Mouse (Mus musculus) right cerebral cortex, postnatal 14 days (tissue): ENCODE results near the gene Timm10.
"Not testable (repeated sequence)": the region's sequence is repeated elsewhere in the genome, so short reads cannot be mapped to it uniquely, and the experiment has no call there.

ENCODE experiments used
- DNase-seq: peaks from one replicate; pipeline ENCODE4 v3.0.0; 2022

Gene Timm10

DNA sequence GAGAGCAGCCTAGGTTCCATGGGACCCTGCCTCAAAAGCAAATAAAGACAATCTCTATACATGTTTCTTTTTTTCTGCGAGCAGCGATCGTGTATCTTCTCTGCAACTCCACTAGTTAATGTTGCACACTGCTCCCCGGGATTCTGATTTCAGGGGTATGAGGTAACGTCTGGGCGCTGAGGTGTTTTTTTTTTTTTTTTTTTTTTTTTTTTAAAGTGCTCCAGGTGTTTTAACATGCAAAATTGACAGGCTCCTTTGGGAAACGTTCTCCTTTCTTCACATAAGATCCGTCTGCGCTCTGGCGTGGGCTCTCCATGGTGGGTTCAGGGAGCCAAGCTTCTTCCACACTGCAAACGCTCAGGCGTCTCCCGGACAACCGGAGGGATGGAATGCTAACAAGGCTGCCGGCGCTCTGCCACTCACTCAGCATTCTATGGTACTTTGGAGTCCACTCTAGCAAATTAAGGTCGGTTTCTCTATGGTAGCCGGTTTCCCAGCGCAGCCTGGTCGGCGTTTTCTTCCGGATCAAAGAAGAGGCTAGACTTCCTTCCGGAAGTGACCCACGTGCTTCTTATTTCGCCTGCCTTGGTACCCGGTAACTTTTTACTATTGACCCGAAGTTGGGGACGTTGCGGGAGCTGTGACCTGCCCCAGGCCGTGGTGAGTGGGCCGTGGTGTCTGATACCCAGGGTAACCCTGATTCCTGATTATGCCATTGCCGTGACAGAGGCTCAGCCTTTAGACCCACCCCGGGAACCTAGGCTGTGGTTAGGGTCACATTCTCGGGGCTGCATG, at the start of gene Timm10:
Gene Timm10 (plus strand): TSS at position 510 of the 795 bp plus-strand sequence.
- peak; percentile 82 for DNase-seq

GRCm38 (mm10) chr2:84777706-84778105, 49.1 kb upstream of the Timm10 start:
- DNase-seq: no peak

GRCm38 (mm10) chr2:84779210-84779609, 47.6 kb upstream of the Timm10 start:
- DNase-seq: no peak

- DNase-seq: no peak
Observed at GRCm38 (mm10) chr2:84783315-84783714, 43.5 kb upstream of the Timm10 start.

DNA sequence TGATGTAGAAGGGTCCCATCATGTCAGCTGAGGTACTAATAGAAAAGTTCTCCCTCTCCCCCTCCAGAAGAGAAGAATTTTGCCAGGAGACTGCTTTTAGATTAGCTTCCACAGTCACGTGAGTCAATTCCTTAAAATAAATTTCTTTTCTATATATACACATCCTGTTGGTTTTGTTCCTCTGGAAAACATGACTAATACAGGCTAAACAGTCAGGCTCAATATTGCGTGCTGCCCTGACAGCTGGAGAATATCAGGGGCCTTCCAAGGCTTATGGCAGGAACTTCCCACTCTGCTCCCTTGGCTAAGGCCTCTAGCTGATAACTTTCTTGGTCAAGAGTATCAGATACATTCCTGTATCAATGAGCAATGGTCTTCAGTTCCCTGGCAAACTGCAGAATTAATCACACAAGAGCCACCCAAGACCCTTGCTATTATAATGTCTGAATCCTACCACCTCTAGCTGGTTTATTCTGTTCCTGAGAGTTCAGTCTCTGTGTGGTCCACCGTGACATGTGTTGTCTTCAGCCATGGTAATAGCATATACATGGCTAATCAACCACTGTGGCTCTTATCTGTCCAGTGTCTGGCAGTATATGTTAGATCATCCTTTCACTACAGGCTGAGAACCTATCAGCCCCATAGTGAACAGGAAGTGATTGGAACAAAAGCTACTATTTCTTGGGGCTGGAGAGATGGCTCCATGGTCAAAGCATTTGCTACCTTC, 42.8 kb upstream of the Timm10 start:
- DNase-seq: no peak

- DNase-seq: no peak
Observed at GRCm38 (mm10) chr2:84788316-84788715, 38.5 kb upstream of the Timm10 start.

DNA sequence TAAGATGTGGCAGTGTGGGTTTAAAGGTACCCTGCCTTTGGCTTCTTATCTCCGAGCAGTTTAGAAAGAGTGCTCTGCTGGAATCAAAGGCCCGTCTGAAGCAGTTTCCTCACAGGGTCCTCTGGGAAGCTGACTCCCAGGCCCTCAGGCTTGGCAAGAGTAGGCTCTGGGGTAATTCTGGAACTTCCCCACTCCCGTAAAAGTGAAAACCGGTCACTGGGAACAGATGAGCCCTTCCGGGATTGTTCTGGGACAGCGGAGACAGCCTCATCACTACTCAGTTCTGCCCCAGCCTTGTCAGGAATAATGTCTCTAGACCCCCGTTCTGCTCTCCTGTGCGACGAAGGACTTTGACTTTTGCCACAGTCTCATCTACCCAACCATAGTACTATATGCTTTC, 36.4 kb upstream of the Timm10 start:
- no peak for DNase-seq

DNA sequence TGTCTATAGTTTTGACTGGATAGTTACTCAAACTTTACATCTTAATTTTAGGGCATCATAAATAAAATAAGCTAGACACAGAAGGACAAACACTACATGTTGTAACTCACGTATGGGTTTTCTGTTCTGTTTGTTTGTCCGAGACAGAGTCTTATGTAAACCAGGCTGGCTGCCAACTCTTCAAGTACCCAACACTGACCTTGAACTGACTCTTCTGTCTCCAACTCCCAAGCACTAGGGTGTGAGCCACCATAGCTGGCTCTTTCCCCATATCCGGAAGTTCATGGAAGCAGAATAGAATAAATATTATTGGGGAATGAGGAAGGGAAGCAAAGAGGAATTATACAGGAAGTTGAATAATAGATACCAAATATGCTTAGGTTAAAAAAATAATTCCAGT, 34.3 kb upstream of the Timm10 start:
- no peak for DNase-seq

DNA sequence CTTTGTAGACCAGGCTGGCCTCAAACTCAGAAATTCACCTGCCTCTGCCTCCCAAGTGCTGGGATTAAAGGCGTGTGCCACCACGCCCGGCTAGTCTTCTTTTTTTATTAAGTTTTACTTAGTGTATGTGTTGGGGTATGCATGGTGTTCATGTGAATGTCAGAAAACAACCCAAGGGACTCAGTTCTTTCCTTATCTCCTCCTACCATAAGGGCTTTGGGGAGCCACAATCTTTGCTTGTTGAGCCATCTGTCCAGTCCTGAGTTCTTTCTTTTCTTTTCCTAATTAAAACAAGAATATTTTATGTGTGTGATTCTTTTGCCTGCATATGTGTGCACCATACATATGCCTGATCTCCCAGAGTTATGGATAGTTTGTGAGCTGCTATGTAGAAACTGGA, 33.6 kb upstream of the Timm10 start:
- no peak for DNase-seq

- no peak for DNase-seq
Observed at GRCm38 (mm10) chr2:84793871-84794270, 32.9 kb upstream of the Timm10 start.

DNA sequence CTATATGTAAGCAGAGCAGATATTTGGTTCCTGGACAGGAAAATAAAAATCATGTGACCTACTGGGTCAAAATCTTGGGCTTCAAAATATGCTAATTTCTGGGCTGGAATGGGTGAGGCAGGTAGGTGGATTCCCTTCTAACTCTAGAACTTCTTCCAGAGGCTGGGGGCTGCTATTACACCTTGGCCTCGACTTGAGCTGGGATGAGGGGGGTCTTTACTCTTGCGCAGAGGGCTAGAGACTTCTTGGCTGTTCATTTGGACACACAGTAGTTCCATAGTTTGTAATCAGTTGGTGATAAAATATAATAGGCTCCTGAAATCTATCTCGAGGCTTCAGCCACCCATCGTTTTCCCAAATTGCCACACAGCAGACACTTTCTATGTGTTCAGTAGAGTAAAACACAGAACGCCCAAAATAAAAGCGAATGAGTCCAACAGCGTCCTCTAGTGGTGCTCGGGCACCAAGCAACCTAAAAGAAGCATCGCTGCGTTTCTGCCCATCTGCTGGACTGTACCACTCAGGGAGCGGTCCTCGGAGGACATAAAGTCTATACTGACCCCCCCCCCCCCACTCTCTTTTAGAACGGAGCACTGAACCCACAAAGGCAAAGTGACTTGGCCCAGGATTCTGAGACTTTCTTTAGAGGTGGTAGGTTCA, 28.8 kb upstream of the Timm10 start:
- DNase-seq: peak; percentile 71

DNA sequence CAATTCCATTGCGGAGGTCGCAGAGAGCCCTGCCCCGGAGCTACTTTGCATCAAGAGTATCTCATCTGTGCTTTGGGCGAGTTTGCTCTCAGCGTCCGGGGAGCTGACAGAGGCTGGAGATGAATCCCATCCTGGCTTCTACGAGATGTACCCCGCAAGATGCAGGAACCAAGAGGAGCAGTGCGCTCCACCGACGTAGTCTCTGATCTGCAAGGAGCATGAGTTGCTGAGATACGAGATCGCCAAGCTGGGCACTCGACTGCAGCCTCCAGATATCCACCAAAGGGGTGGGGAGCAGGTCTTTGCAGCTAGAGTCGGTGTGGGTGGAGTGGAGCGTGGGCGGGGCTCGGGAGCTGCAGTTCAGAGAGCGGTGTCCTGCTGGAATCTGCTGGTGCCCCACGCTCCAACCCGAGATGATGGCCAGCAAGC, 28.3 kb upstream of the Timm10 start, which contains the start of gene Ube2l6:
Gene Ube2l6 (plus strand): TSS at position 336 of the 429 bp plus-strand sequence.
- DNase-seq: peak; percentile 63

- peak; percentile 31 for DNase-seq
Observed at GRCm38 (mm10) chr2:84799041-84799561, 27.7 kb upstream of the Timm10 start.

DNA sequence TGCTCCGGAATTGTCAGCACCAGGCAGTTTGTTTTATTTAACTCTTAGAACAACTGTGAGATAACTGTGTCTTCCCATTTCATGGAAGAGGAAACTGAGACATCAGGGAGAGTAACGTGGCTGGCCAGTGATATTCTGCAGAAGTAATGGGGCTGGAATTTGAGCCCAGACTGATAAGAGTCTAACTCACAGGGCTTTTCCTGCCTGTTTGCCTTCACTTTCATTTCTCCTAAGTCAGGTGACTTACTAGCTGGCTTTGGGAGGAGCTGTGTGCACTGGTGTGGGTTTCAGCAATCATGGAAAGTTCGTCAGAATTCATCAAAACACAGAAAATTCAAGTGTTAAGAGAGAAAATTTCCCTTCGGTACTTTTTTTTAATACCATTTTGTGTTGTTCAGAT, 26.5 kb upstream of the Timm10 start:
- no peak for DNase-seq

- DNase-seq: not testable (repeated sequence)
Observed at GRCm38 (mm10) chr2:84801223-84801622, 25.6 kb upstream of the Timm10 start.

- no peak for DNase-seq
Observed at GRCm38 (mm10) chr2:84803963-84804362, 22.8 kb upstream of the Timm10 start.

GRCm38 (mm10) chr2:84806546-84806945, 20.3 kb upstream of the Timm10 start:
- DNase-seq: no peak

- no peak for DNase-seq
Observed at GRCm38 (mm10) chr2:84809330-84809729, 17.5 kb upstream of the Timm10 start.

GRCm38 (mm10) chr2:84810526-84810885, 16.3 kb upstream of the Timm10 start:
- no peak for DNase-seq

- peak; percentile 80 for DNase-seq
Observed at GRCm38 (mm10) chr2:84810886-84811577, 15.8 kb upstream of the Timm10 start.

GRCm38 (mm10) chr2:84811880-84812279, 14.9 kb upstream of the Timm10 start:
- DNase-seq: no peak

GRCm38 (mm10) chr2:84812676-84813075, 14.1 kb upstream of the Timm10 start:
- no peak for DNase-seq

- DNase-seq: no peak
Observed at GRCm38 (mm10) chr2:84819861-84820260, 6.9 kb upstream of the Timm10 start.
